ENCODE assay signal across 22 mouse cellular contexts in the genomic region with DNA sequence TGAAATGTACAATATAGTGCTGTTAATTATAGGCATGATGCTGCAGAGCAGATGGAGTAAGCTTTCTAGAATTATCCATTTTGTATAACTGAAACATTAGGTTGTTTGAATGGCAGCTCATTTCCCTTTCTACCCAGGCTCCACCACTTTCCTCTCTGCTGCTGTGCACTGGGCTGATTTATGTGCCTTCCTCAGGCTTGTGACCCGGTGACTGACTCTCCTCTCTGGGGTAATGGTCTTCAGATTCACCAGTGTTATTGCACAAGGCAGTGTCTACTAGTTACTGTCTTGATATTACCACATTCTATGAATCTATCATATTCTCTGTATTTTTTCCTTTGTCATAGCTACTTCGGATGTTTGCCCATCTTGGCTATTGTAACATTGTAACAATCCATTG.
"Had no signal": no experiment of that assay in that cellular context is flagged by ENCODE, and none has a peak within 500 bp of the region (broad histone marks: within the 10 kb centered on the region; RNA-seq: fewer than 3 reads in every experiment).

No protein-coding gene starts in this region.

- H3K27me3 ChIP-seq: lung, embryonic 15.5 days; megakaryocyte, embryonic 14.5 days; midbrain, embryonic 12.5 days; neural tube, embryonic 12.5 days had no signal

- H3K4me2 ChIP-seq: lung, embryonic 15.5 days; midbrain, embryonic 12.5 days; neural tube, embryonic 12.5 days had no signal

- DNase-seq: liver, postnatal 0 days; lung, adult 2 months; lung, postnatal 14 days; lung, postnatal 36 days; midbrain, embryonic 14.5 days; retina, postnatal 1 day; right cerebral cortex, adult 18-20 months; right cerebral cortex, postnatal 25 days; right cerebral cortex, postnatal 4 days; spleen, adult 18-20 months; thymus, adult 18-20 months; thymus, postnatal 14 days; thymus, postnatal 36 days had no signal

- H3K9me3 ChIP-seq: lung, embryonic 15.5 days; megakaryocyte, embryonic 14.5 days; midbrain, embryonic 10.5 days; midbrain, embryonic 12.5 days; neural tube, embryonic 12.5 days had no signal

- H3K27ac ChIP-seq: lung, embryonic 15.5 days; macrophage; midbrain, embryonic 10.5 days; midbrain, embryonic 12.5 days; neural tube, embryonic 12.5 days had no signal

- H3K9ac ChIP-seq: liver, postnatal 0 days; lung, embryonic 15.5 days; midbrain, embryonic 12.5 days; neural tube, embryonic 12.5 days had no signal

- H3K4me1 ChIP-seq: lung, embryonic 15.5 days; megakaryocyte, embryonic 14.5 days; neural tube, embryonic 12.5 days had no signal

- H3K4me3 ChIP-seq: lung, embryonic 15.5 days; megakaryocyte, embryonic 14.5 days; midbrain, embryonic 10.5 days; midbrain, embryonic 12.5 days; myocyte; neural tube, embryonic 12.5 days had no signal

- H3K36me3 ChIP-seq: lung, embryonic 15.5 days; midbrain, embryonic 10.5 days; midbrain, embryonic 12.5 days; neural tube, embryonic 12.5 days had no signal

- ATAC-seq: liver, postnatal 0 days; lung, postnatal 0 days; midbrain, embryonic 16.5 days had no signal
